Mouse (Mus musculus) brain, embryonic 14.5 days (tissue): ENCODE results near the gene Tubd1.

Experiments
- CTCF ChIP-seq: fragments of 200-500 bp; IDR thresholded peaks from 2 replicates; pipeline ENCODE4 v1.5.1; 2012; ENCODE audit warnings: inconsistent platforms, mild to moderate bottlenecking, moderate library complexity, borderline replicate concordance; ENCODE audit not compliant: insufficient read depth, insufficient read length; ENCODE audit errors: extremely low read depth
- POLR2A ChIP-seq: fragments of 200-500 bp; IDR thresholded peaks from 2 replicates; pipeline ENCODE4 v1.6.1; 2012; ENCODE audit warnings: mild to moderate bottlenecking, inconsistent platforms, borderline replicate concordance; ENCODE audit not compliant: poor library complexity, insufficient read depth, insufficient read length, severe bottlenecking; ENCODE audit errors: extremely low read depth

DNA sequence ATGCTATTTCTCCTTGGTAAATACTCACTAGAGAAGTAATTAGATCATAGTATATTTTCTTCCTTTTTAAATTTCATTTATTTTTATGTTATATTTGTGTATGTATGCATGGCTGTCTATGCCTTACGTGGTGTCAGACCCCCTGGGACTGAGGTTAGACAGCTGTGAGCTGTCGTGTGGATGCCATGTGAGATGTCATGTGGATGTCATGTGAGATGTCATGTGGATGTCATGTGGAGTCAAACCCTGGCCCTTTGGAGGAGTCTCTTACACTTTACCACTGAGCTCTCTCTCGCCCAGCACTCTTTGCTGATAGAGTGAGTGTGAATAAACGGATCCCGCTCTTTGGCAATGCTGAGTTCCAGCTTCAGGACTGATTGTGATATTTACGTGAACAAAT is 8.7 kb downstream of the Tubd1 start:
- TF ChIP-seq CTCF (no peak), POLR2A (no peak)
